Mouse (Mus musculus) testis, adult 2 months (tissue): ENCODE data around the gene Fam163b. TPM values are rescaled to one million over a fixed set of nuclear protein-coding genes. Genes with fewer than 3 reads are reported as not detected.

Source experiments
- H3K27ac ChIP-seq: fragments of 200-500 bp; 2 replicates; pipeline ENCODE4 v1.5.1; 2012; ENCODE audit warnings: low read depth, low read length; ENCODE audit not compliant: control insufficient read depth, insufficient read depth
- H3K27me3 ChIP-seq: fragments of 200-500 bp; 2 replicates; pipeline ENCODE4 v1.6.1; 2012; ENCODE audit warnings: mild to moderate bottlenecking, low read length, moderate library complexity; ENCODE audit not compliant: control insufficient read depth, insufficient read depth
- H3K36me3 ChIP-seq: fragments of 200-500 bp; 2 replicates; pipeline ENCODE4 v1.6.1; 2012; ENCODE audit warnings: mild to moderate bottlenecking, low read length; ENCODE audit not compliant: control insufficient read depth, insufficient read depth
- H3K4me1 ChIP-seq: fragments of 200-500 bp; 2 replicates; pipeline ENCODE4 v1.6.1; 2012; ENCODE audit warnings: low read length; ENCODE audit not compliant: control insufficient read depth, insufficient read depth
- H3K4me3 ChIP-seq: fragments of 200-500 bp; 2 replicates; pipeline ENCODE4 v1.5.1; 2012; ENCODE audit warnings: low read depth, mild to moderate bottlenecking, low read length, moderate library complexity, mixed read lengths; ENCODE audit not compliant: control insufficient read depth
- CTCF ChIP-seq: fragments of 200-500 bp; IDR thresholded peaks from 2 replicates; pipeline ENCODE4 v1.5.1; 2012; ENCODE audit warnings: low read depth, mild to moderate bottlenecking, inconsistent platforms, low read length, moderate library complexity; ENCODE audit not compliant: control insufficient read depth, insufficient read depth, insufficient replicate concordance
- POLR2A ChIP-seq: fragments of 200-500 bp; IDR thresholded peaks from 2 replicates; pipeline ENCODE4 v1.6.1; 2012; ENCODE audit warnings: low read depth, mild to moderate bottlenecking, inconsistent platforms, low read length, moderate library complexity; ENCODE audit not compliant: control insufficient read depth
- polyA plus RNA-seq: library from polyadenylated mRNA; depleted of rRNA; stranded (reverse); fragments of >200 nt; gene quantifications from 2 replicates; pipeline ENCODE4 v1.2.3, GENCODE M21; 2012

The Fam163b gene
- polyA plus RNA-seq, 1 experiment: 0.54 TPM

- no peaks in the 10 kb centered on the region for H3K36me3 ChIP-seq
- H3K27me3 ChIP-seq: no peaks in the 10 kb centered on the region
- 0 out of 2 replicates have a peak overlapping the region, but pooled peaks have one; percentile 33 for H3K27ac ChIP-seq
- TF ChIP-seq POLR2A (no peak), CTCF (no peak)
- no peak overlapping the region for H3K4me3 ChIP-seq
- H3K4me1 ChIP-seq: no peaks in the 10 kb centered on the region
Measured at GRCm38 (mm10) chr2:27088071-27088644, 54.1 kb downstream of the Fam163b start.

DNA sequence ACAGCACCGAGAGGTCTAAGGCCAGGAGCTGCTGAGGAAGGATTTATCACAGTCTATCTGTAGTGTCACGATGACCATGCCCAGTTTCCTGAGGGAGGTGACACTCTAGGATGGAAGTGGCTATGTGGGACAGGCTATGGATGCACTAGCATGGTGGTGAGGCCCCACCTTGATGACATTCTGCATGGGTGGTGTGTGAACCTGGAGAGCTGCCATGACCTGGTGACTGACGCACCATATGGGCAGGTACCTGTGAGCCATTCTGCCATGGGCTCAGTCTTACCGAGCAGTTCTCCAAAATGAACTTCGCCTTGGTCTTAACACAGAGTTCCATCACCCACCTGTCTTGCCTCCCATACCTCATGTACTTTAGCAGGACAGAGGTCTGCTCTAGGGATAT, 54.7 kb downstream of the Fam163b start:
- H3K36me3 ChIP-seq: no peaks in the 10 kb centered on the region
- H3K4me1 ChIP-seq: no peaks in the 10 kb centered on the region
- H3K27me3 ChIP-seq: no peaks in the 10 kb centered on the region
- no peak overlapping the region for H3K4me3 ChIP-seq
- 0 out of 2 replicates have a peak overlapping the region, but pooled peaks have one; percentile 24 for H3K27ac ChIP-seq
- TF ChIP-seq POLR2A: no peak
- no peak for TF ChIP-seq CTCF

GRCm38 (mm10) chr2:27086483-27087010, 55.7 kb downstream of the Fam163b start:
- TF ChIP-seq CTCF: no peak
- TF ChIP-seq POLR2A: no peak
- H3K36me3 ChIP-seq: no peaks in the 10 kb centered on the region
- H3K4me3 ChIP-seq: no peak overlapping the region
- no peak overlapping the region for H3K27ac ChIP-seq
- no peaks in the 10 kb centered on the region for H3K4me1 ChIP-seq
- H3K27me3 ChIP-seq: no peaks in the 10 kb centered on the region

DNA sequence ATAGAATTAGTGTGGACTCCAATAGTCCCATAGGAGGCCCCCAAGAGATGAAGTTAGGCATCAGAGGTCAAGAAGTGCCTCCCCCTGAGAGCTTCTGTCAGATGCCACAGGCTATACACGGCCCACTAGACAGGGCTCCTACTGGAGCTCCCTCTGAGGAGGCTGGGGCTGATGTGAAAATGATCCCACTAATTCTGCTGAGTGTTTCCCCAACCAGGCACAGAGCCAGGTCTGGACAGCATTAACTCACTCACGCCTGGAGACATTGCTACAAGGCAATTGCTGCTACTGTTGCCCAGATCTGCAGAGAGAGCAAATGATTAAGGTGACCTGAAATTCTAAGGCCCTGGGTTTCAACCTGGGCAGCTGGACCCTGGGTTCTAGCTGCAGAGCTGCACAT, 56.5 kb downstream of the Fam163b start:
- Histone ChIP-seq H3K4me1 (no peaks in the 10 kb centered on the region), H3K27me3 (no peaks in the 10 kb centered on the region), H3K4me3 (no peak overlapping the region), H3K27ac (no peak overlapping the region), H3K36me3 (no peaks in the 10 kb centered on the region)
- TF ChIP-seq CTCF (no peak), POLR2A (no peak)

GRCm38 (mm10) chr2:27084963-27085362, 57.3 kb downstream of the Fam163b start:
- H3K4me1 ChIP-seq: no peaks in the 10 kb centered on the region; the same call in 1 of the 2 replicates
- H3K27me3 ChIP-seq: no peaks in the 10 kb centered on the region
- H3K4me3 ChIP-seq: no peak overlapping the region
- H3K27ac ChIP-seq: no peak overlapping the region
- no peaks in the 10 kb centered on the region for H3K36me3 ChIP-seq
- TF ChIP-seq POLR2A (no peak), CTCF (no peak)

GRCm38 (mm10) chr2:27083761-27084475, 58.4 kb downstream of the Fam163b start:
- Histone ChIP-seq H3K4me3 (no peak overlapping the region), H3K27me3 (no peaks in the 10 kb centered on the region), H3K27ac (no peak overlapping the region), H3K4me1 (peaks cover 2% of the 10 kb centered on the region; the same call in 1 of the 2 replicates), H3K36me3 (no peaks in the 10 kb centered on the region)
- TF ChIP-seq POLR2A (no peak), CTCF (no peak)

DNA sequence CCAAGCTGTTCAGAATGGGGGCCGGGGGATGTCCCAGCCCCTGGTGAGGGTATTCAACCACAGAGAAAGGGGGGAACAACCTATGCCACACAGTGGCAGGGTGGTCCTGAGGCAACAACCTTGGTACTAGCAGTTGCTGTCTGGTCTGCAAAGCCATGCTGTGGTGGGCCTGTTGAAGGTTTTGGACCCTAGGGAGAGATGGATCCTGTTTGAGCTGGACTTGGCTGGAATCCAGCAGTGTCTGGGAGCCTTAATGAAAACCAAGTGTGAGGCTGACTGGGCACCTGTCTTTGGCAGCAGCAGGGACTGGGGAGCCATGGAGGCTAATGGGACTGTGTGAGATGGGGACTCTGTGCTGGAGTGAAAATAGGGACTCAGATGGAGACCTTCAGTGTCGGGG, 62.6 kb downstream of the Fam163b start:
- Histone ChIP-seq H3K4me3 (no peak overlapping the region), H3K27ac (no peak overlapping the region), H3K36me3 (no peaks in the 10 kb centered on the region), H3K27me3 (no peaks in the 10 kb centered on the region), H3K4me1 (peaks cover 2% of the 10 kb centered on the region; the same call in 1 of the 2 replicates)
- TF ChIP-seq CTCF (no peak), POLR2A (no peak)

DNA sequence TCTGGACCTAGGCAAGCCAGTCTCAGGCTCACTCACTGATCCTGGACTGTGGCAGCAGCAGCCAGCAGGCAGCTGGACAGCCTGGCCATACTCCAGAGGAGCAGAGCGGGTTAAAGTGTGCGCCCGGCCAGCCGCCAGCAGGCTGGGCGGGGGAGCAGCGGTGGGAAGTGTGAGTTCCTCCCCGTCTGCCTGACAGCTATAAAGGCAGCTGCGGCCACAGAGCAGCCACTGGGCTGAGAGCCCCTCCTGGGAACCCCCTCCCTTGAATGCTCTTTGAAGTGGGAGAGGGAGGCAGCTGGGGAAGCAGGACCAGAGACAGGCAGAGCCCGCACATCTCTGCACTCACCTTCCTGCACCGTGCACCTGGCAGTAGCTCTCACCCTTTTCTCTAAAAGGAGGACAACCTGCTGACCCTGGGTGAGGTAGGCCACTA, 63.1 kb downstream of the Fam163b start, which contains the start of gene Adamtsl2:
Adamtsl2 (plus strand) TSS at position 228 of the 433 bp plus-strand sequence.
- H3K4me3 ChIP-seq: no peak within 1 kb of the TSS

More for the DNA sequence above, 63.1 kb downstream of the Fam163b start, which contains the start of gene Adamtsl2:
- no peak within 1 kb of the TSS for H3K27ac ChIP-seq
- TF ChIP-seq CTCF: no peak
- no peak for TF ChIP-seq POLR2A
- H3K36me3 ChIP-seq: no peaks in the 10 kb centered on the region
- H3K4me1 ChIP-seq: peaks cover 2% of the 10 kb centered on the region; the same call in 1 of the 2 replicates
- H3K27me3 ChIP-seq: no peaks in the 10 kb centered on the region
